Mouse (Mus musculus) C2C12 (cell line): ENCODE results near the gene Cenpj.

Source experiments
- CEBPB ChIP-seq: IDR thresholded peaks from one replicate; pipeline ENCODE4 v1.6.1; 2011; ENCODE audit warnings: low read depth, mild to moderate bottlenecking, control low read depth, moderate library complexity
- CTCF ChIP-seq: IDR thresholded peaks from one replicate; pipeline ENCODE4 v1.5.1; 2011; ENCODE audit not compliant: control insufficient read depth, insufficient read depth, insufficient read length
- FOSL1 ChIP-seq: IDR thresholded peaks from one replicate; pipeline ENCODE4 v1.8.0; 2011; ENCODE audit warnings: mild to moderate bottlenecking, low read length; ENCODE audit not compliant: poor library complexity, insufficient read depth, severe bottlenecking
- MAX ChIP-seq: IDR thresholded peaks from one replicate; pipeline ENCODE4 v1.6.1; 2011; ENCODE audit warnings: mild to moderate bottlenecking, control low read depth
- MYOD1 ChIP-seq: IDR thresholded peaks from one replicate; pipeline ENCODE4 v1.6.1; 2011; ENCODE audit warnings: low read depth; ENCODE audit not compliant: control insufficient read depth, insufficient read length
- MYOG ChIP-seq: IDR thresholded peaks from one replicate; pipeline ENCODE4 v1.6.1; 2011; ENCODE audit not compliant: control insufficient read depth, insufficient read length; ENCODE audit errors: extremely low read depth
- USF1 ChIP-seq: IDR thresholded peaks from one replicate; pipeline ENCODE4 v1.6.1; 2011; ENCODE audit warnings: low read depth, mild to moderate bottlenecking, control low read depth, moderate library complexity

GRCm38 (mm10) chr14:56594811-56595210 lies 19.6 kb upstream of the Cenpj start:
- no peak for TF ChIP-seq CTCF
- no peak for TF ChIP-seq MYOD1
- no peak for TF ChIP-seq USF1
- no peak for TF ChIP-seq CEBPB
- TF ChIP-seq MYOG, result no peak
- TF ChIP-seq FOSL1, result no peak
- no peak for TF ChIP-seq MAX
